Mouse (Mus musculus): Measurements from ENCODE around the gene Hoxd10. TPM values are rescaled to one million over a fixed set of nuclear protein-coding genes. Genes with fewer than 3 reads are reported as not detected.
A peak's percentile ranks its signal among the peaks of the same experiment; 100 is the strongest.

Hoxd10 gene
- total and polyA plus RNA-seq, 2 experiments from 2014 or later: not detected

- no peak overlapping the region for H3K27ac ChIP-seq (ENCODE audit: low read depth)
- TF ChIP-seq EP300 (IDR thresholded peaks at IDR 0.05; ENCODE audit: low read depth) (no peak), CTCF (IDR thresholded peaks at IDR 0.05; ENCODE audit: low read depth) (no peak)
- H3K9me3 ChIP-seq (replicated peaks; ENCODE audit: control insufficient read depth, low read length): no peaks in the 10 kb centered on the region
- ATAC-seq (ENCODE audit: insufficient read depth, low read depth): no peak
- WGBS: 13% methylated on average over 18 of the region's 18 CpGs
- H3K4me1 ChIP-seq (ENCODE audit: control insufficient read depth, insufficient read depth): peaks cover 6% of the 10 kb centered on the region; the same call in 1 of the 2 replicates
- H3K27me3 ChIP-seq (ENCODE audit: control insufficient read depth, insufficient read depth, low read length): peaks cover 97% of the 10 kb centered on the region
- no peak overlapping the region for H3K4me3 ChIP-seq (ENCODE audit: low read depth, low read length)
- no peak overlapping the region for H3K9ac ChIP-seq (replicated peaks; ENCODE audit: low read depth, low read length)
- H3K36me3 ChIP-seq (replicated peaks; ENCODE audit: control insufficient read depth, insufficient read depth, low read length): no peaks in the 10 kb centered on the region
- H3K4me2 ChIP-seq (ENCODE audit: low read depth, low read length): no peak overlapping the region
- no peak for DNase-seq (ENCODE audit: low spot score)
Measured at GRCm38 (mm10) chr2:74714156-74714789, 22.5 kb downstream of the Hoxd10 start.

GRCm38 (mm10) chr2:74714881-74715280, 23.2 kb downstream of the Hoxd10 start:
- peaks cover 97% of the 10 kb centered on the region for H3K27me3 ChIP-seq (ENCODE audit: control insufficient read depth, insufficient read depth, low read length)
- ATAC-seq (ENCODE audit: insufficient read depth, low read depth): no peak
- no peak for DNase-seq (ENCODE audit: low spot score)

GRCm38 (mm10) chr2:74715504-74716241, 23.9 kb downstream of the Hoxd10 start:
- Histone ChIP-seq H3K9me3 (replicated peaks; ENCODE audit: control insufficient read depth, low read length) (no peaks in the 10 kb centered on the region), H3K4me1 (ENCODE audit: control insufficient read depth, insufficient read depth) (peaks cover 6% of the 10 kb centered on the region; the same call in 1 of the 2 replicates), H3K27me3 (ENCODE audit: control insufficient read depth, insufficient read depth, low read length) (peaks cover 97% of the 10 kb centered on the region), H3K4me2 (ENCODE audit: low read depth, low read length) (peak overlapping the region; percentile 51), H3K4me3 (ENCODE audit: low read depth, low read length) (peak overlapping the region; percentile 32), H3K36me3 (replicated peaks; ENCODE audit: control insufficient read depth, insufficient read depth, low read length) (no peaks in the 10 kb centered on the region), H3K9ac (replicated peaks; ENCODE audit: low read depth, low read length) (no peak overlapping the region), H3K27ac (ENCODE audit: low read depth) (no peak overlapping the region)
- TF ChIP-seq EP300 (IDR thresholded peaks at IDR 0.05; ENCODE audit: low read depth) (no peak), CTCF (IDR thresholded peaks at IDR 0.05; ENCODE audit: low read depth) (peak; percentile 88)
- ATAC-seq (ENCODE audit: insufficient read depth, low read depth): peak; percentile 80
- 4% methylated on average over 26 of the region's 26 CpGs for WGBS
- DNase-seq (ENCODE audit: low spot score): peak; percentile 62

More at GRCm38 (mm10) chr2:74714881-74715280, 23.2 kb downstream of the Hoxd10 start:
- no peak overlapping the region for H3K9ac ChIP-seq (replicated peaks; ENCODE audit: low read depth, low read length)
- peaks cover 6% of the 10 kb centered on the region; the same call in 1 of the 2 replicates for H3K4me1 ChIP-seq (ENCODE audit: control insufficient read depth, insufficient read depth)
- no peaks in the 10 kb centered on the region for H3K36me3 ChIP-seq (replicated peaks; ENCODE audit: control insufficient read depth, insufficient read depth, low read length)
- H3K27ac ChIP-seq (ENCODE audit: low read depth): no peak overlapping the region
- TF ChIP-seq EP300 (IDR thresholded peaks at IDR 0.05; ENCODE audit: low read depth): no peak
- 0 out of 2 replicates have a peak, but pooled peaks have one; percentile 3 for TF ChIP-seq CTCF (IDR thresholded peaks at IDR 0.05; ENCODE audit: low read depth)
- H3K9me3 ChIP-seq (replicated peaks; ENCODE audit: control insufficient read depth, low read length): no peaks in the 10 kb centered on the region
- no peak overlapping the region for H3K4me3 ChIP-seq (ENCODE audit: low read depth, low read length)
- no peak overlapping the region for H3K4me2 ChIP-seq (ENCODE audit: low read depth, low read length)
- WGBS: 3% methylated on average over 14 of the region's 14 CpGs

- Histone ChIP-seq H3K4me2 (ENCODE audit: low read depth, low read length) (no peak overlapping the region), H3K9me3 (replicated peaks; ENCODE audit: control insufficient read depth, low read length) (no peaks in the 10 kb centered on the region), H3K4me3 (ENCODE audit: low read depth, low read length) (no peak overlapping the region), H3K27me3 (ENCODE audit: control insufficient read depth, insufficient read depth, low read length) (peaks cover 97% of the 10 kb centered on the region), H3K27ac (ENCODE audit: low read depth) (no peak overlapping the region), H3K4me1 (ENCODE audit: control insufficient read depth, insufficient read depth) (no peaks in the 10 kb centered on the region), H3K36me3 (replicated peaks; ENCODE audit: control insufficient read depth, insufficient read depth, low read length) (no peaks in the 10 kb centered on the region), H3K9ac (replicated peaks; ENCODE audit: low read depth, low read length) (no peak overlapping the region)
- ATAC-seq (ENCODE audit: insufficient read depth, low read depth) (no peak), DNase-seq (ENCODE audit: low spot score) (no peak)
- TF ChIP-seq EP300 (IDR thresholded peaks at IDR 0.05; ENCODE audit: low read depth): no peak
- no peak for TF ChIP-seq CTCF (IDR thresholded peaks at IDR 0.05; ENCODE audit: low read depth)
- 11% methylated on average over 2 of the region's 2 CpGs for WGBS
Measured at GRCm38 (mm10) chr2:74720384-74720783, 28.7 kb downstream of the Hoxd10 start.

- no peak for TF ChIP-seq EP300 (IDR thresholded peaks at IDR 0.05; ENCODE audit: low read depth)
- TF ChIP-seq CTCF (IDR thresholded peaks at IDR 0.05; ENCODE audit: low read depth): no peak
- 13% methylated on average over 5 of the region's 5 CpGs for WGBS
Measured at GRCm38 (mm10) chr2:74720955-74721491, 29.3 kb downstream of the Hoxd10 start.

More at GRCm38 (mm10) chr2:74720955-74721491, 29.3 kb downstream of the Hoxd10 start:
- H3K27me3 ChIP-seq (ENCODE audit: control insufficient read depth, insufficient read depth, low read length): peaks cover 97% of the 10 kb centered on the region
- no peaks in the 10 kb centered on the region for H3K4me1 ChIP-seq (ENCODE audit: control insufficient read depth, insufficient read depth)
- DNase-seq (ENCODE audit: low spot score): no peak
- no peak overlapping the region for H3K4me3 ChIP-seq (ENCODE audit: low read depth, low read length)
- H3K9me3 ChIP-seq (replicated peaks; ENCODE audit: control insufficient read depth, low read length): no peaks in the 10 kb centered on the region
- H3K4me2 ChIP-seq (ENCODE audit: low read depth, low read length): no peak overlapping the region
- no peak overlapping the region for H3K9ac ChIP-seq (replicated peaks; ENCODE audit: low read depth, low read length)
- ATAC-seq (ENCODE audit: insufficient read depth, low read depth): no peak
- H3K27ac ChIP-seq (ENCODE audit: low read depth): no peak overlapping the region
- no peaks in the 10 kb centered on the region for H3K36me3 ChIP-seq (replicated peaks; ENCODE audit: control insufficient read depth, insufficient read depth, low read length)
